Mouse (Mus musculus): Measurements from ENCODE around the gene Atp1a4. TPM values are rescaled to one million over a fixed set of nuclear protein-coding genes. Genes with fewer than 3 reads are reported as not detected.

The Atp1a4 gene
- total RNA-seq, 2 experiments from 2014 or later: not detected

- intact Hi-C loops (cut with DNase I): no loop called here
- no peak for DNase-seq
Measured at GRCm38 (mm10) chr1:172201967-172202880, 56.0 kb downstream of the Atp1a4 start.

GRCm38 (mm10) chr1:172200871-172201447 lies 57.3 kb downstream of the Atp1a4 start:
- DNase-seq: no peak
- intact Hi-C loops (cut with DNase I): no loop called here

GRCm38 (mm10) chr1:172200161-172200560 lies 58.1 kb downstream of the Atp1a4 start:
- no peak for DNase-seq
- intact Hi-C loops (cut with DNase I): no loop called here

DNA sequence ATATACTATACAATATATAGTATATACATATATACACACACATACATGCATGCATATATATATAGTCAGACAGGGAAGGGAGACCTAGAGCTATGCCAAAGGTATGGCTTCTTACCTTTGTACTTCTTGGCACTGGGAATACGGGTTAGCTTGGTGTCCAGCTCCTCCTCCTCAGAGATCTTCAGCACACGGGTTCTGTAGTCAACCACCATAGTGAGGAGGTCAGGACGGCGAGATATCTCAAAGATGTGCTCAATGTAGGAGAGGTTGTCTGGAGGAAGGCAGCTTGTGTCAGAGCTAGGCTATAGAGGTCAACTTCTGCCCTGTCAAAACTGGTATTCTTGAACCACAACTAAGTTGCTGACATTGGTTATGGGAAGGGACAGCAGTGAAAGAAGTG lies 59.2 kb downstream of the Atp1a4 start:
- intact Hi-C loops (cut with DNase I): loop anchor here (2.0 to 5.0 kb wide), 2 partner anchors 18 to 37 kb away; no protein-coding TSS in a partner anchor
- no peak for DNase-seq

- no peak for DNase-seq
- intact Hi-C loops (cut with DNase I): loop anchor here (2.0 to 5.0 kb wide), 2 partner anchors 18 to 36 kb away; no protein-coding TSS in a partner anchor
Measured at GRCm38 (mm10) chr1:172198316-172198715, 59.9 kb downstream of the Atp1a4 start.

DNA sequence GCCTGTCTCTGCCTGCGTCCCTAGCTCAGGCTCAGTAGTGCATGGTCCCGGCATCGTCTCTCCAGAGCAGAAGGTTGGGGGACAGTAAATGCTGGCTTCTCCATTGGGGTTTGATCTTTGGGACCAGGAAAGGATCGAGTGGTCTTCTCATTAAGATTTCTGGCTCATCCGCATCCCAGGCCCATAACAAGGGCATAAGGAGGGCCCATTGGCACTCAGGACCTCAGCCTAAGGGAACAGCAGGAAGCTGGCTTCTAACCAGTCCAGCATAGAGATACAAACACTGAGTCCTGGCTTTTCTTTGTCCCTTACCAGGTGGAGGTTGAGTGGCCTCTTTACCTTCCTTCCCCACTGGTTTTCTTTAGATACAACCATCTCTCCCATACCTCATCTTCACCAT lies 60.4 kb downstream of the Atp1a4 start:
- no peak for DNase-seq
- intact Hi-C loops (cut with DNase I): loop anchor here (2.0 to 5.0 kb wide), 2 partner anchors 17 to 36 kb away; no protein-coding TSS in a partner anchor

DNA sequence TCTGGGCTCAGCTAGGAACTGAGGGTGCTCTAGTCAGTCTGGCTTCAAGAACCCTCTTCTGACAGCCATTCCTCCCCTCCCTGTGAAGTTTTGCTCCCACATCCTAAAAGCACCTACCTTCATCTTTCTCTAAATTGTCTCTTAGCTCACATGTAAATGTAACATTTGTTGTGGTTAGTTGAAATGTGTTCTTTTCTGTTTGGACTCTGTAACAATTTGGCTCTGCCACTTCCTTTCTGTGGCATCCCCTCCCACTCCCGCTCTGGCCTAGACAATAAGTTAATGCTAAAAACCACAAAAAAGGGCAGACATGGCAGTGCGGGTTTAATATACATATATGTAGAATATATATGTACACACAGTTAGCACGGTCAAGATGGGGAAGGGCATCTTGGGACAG lies 61.1 kb downstream of the Atp1a4 start:
- DNase-seq: no peak
- intact Hi-C loops (cut with DNase I): loop anchor here (5.0 kb wide), 1 partner anchor 35 kb away; no protein-coding TSS in a partner anchor

DNA sequence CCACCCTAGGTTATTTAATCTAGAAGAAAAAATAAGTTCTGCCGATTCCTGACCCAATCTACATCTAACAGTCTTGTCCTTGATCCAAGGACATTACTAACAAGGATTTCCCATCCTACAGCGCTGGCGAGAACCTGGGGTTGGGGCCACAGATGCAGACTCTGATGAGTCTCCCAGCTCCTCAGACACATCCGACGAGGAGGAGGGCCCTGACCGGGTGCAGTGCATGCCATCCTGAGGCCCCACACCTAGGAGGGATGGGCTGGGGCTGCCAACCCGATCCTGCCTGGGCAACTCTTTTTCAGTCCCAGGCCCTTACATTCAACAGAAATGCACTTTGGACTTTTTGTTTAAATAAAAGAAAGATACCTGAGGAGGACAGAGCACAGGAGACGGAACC lies 63.8 kb downstream of the Atp1a4 start:
- intact Hi-C loops (cut with DNase I): no loop called here
- DNase-seq: no peak

DNA sequence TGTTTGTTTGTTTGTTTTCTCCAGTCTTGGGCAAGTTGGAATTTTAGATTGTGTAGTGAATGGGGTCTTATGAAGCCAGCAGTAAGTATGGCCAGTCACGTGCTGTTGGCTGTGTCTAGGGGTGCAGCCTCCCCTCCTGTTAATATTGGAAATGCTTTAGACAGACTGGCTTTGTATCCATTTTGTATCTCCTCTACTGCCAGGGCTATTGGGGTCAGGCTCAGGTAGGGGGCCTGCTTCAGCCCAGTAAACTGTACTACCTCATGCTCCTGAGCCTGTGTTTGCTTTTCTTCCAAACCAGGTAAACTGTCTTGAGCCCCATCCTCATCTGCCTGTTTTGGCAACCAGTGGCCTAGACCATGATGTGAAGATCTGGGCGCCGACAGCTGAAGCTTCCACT lies 66.0 kb downstream of the Atp1a4 start:
- intact Hi-C loops (cut with DNase I): no loop called here
- no peak for DNase-seq

GRCm38 (mm10) chr1:172191578-172191977 lies 66.6 kb downstream of the Atp1a4 start:
- DNase-seq: no peak
- intact Hi-C loops (cut with DNase I): loop anchor here (2.0 kb wide), 1 partner anchor 25 kb away; no protein-coding TSS in a partner anchor

- no peak for DNase-seq
- intact Hi-C loops (cut with DNase I): no loop called here
Measured at GRCm38 (mm10) chr1:172188891-172189290, 69.3 kb downstream of the Atp1a4 start.

- no peak for DNase-seq
- intact Hi-C loops (cut with DNase I): no loop called here
Measured at GRCm38 (mm10) chr1:172186401-172187289, 71.6 kb downstream of the Atp1a4 start.

- no peak for DNase-seq
- intact Hi-C loops (cut with DNase I): no loop called here
Measured at GRCm38 (mm10) chr1:172183915-172184314, 74.3 kb downstream of the Atp1a4 start.

DNA sequence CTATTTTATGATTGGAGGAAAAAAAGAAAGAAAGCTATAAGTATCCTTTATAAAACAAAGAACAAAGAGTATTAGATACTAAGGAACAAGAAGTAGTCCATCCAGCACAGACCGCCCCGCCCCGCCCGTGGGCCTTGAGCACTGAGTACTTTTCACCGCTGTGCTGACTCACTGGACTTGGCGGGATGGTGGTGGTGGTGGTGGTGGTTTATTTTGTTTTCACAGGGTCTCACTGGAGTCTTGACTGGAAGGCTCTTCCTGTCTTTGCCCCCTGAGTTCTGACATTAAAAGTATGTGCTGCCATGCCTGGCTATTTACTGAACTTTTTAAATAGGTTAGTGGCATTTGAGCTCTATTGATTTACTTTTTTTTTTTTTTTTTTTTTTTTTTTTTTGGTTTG lies 75.2 kb downstream of the Atp1a4 start:
- no peak for DNase-seq
- intact Hi-C loops (cut with DNase I): no loop called here

GRCm38 (mm10) chr1:172181777-172182176 lies 76.4 kb downstream of the Atp1a4 start:
- intact Hi-C loops (cut with DNase I): loop anchor here (2.0 kb wide), 1 partner anchor 17 kb away; no protein-coding TSS in a partner anchor
- DNase-seq: no peak

DNA sequence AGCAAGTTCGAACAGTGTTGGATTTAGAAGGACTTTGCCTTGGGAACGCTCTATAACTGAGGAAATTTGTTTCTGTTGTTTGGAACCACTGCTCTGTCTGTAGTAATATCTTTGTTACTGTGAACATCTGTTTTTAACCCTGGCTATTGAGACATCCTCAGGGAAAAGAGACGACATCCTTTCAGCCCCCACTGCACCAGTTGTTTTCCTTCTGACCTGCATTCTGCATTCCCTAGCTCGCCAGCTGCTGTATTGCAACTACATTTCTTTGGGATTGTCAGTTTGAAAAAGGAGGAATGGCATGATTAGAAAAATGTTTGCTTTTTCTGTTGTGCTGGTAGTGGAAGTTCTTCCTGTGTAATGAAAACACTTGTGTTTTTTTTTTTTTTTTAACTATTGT lies 77.3 kb downstream of the Atp1a4 start:
- intact Hi-C loops (cut with DNase I): loop anchor here (2.0 kb wide), 1 partner anchor 18 kb away; no protein-coding TSS in a partner anchor
- no peak for DNase-seq

DNA sequence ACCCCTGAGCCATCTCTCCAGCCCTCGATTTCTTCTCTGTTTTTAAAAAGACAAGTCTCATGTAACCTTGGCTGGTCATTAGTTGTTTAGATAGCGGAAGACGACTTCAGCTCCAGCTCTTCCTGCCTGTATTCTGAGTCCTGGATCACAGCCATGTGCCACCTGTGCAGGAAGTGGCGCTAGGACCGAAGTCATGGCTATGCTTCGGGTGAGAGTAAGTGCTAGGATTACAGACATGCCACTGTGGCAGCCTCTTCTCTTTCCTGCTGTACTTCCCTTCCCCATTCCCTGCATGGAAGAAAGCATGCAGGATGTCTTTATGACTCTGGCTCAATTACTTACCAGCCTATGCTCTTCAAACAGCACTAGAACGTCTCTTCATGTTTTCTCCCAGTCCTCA lies 79.1 kb downstream of the Atp1a4 start:
- intact Hi-C loops (cut with DNase I): no loop called here
- DNase-seq: no peak

- intact Hi-C loops (cut with DNase I): no loop called here
- DNase-seq: no peak
Measured at GRCm38 (mm10) chr1:172177791-172178190, 80.4 kb downstream of the Atp1a4 start.
